Mouse (Mus musculus) liver, embryonic 14.5 days (tissue): ENCODE results near the gene Dtl.

Source experiments
- CTCF ChIP-seq: IDR thresholded peaks from 2 replicates; pipeline ENCODE4 v1.5.1; 2016; ENCODE audit warnings: antibody characterized with exemption, low read depth, control low read depth
- EP300 ChIP-seq: IDR thresholded peaks from 2 replicates; pipeline ENCODE4 v1.6.1; 2016; ENCODE audit warnings: antibody characterized with exemption, low read depth

GRCm38 (mm10) chr1:191573906-191574639, 1.3 kb downstream of the Dtl start:
- TF ChIP-seq CTCF (no peak), EP300 (no peak)
